Mouse (Mus musculus): ENCODE results near the gene Cyp4f17.

GRCm38 (mm10) chr17:32494601-32495000 lies 11.2 kb upstream of the Cyp4f17 start:
- TF ChIP-seq CTCF (IDR thresholded peaks at IDR 0.05) (peak; percentile 85), EP300 (IDR thresholded peaks at IDR 0.05) (no peak)

All from lung, postnatal 0 days (tissue).